Mouse (Mus musculus): ENCODE results near the gene Rnd3. TPM values are rescaled to one million over a fixed set of nuclear protein-coding genes. Genes with fewer than 3 reads are reported as not detected.

The Rnd3 gene
- polyA plus RNA-seq (2014; fragmentation: Illumina TruSeq; extraction: RNeasy Lipid Tissue Mini Kit (QIAGEN cat#74804); ENCODE audit: low replicate concordance): 17.8 TPM

GRCm38 (mm10) chr2:51148975-51149374 is at the start of gene Rnd3:
Gene Rnd3 (minus strand): TSS chr2:51149111.

Measured in small intestine, adult 10 weeks (tissue).